Mouse (Mus musculus): ENCODE results near the gene Rbm14. TPM values are rescaled to one million over a fixed set of nuclear protein-coding genes. Genes with fewer than 3 reads are reported as not detected.
A peak's percentile ranks its signal among the peaks of the same experiment; 100 is the strongest.
"Not testable (repeated sequence)": the region's sequence is repeated elsewhere in the genome, so short reads cannot be mapped to it uniquely, and the experiment has no call there.

The Rbm14 gene
- total RNA-seq, 2 experiments from 2014 or later, result 52.7 to 57.0 TPM

DNA sequence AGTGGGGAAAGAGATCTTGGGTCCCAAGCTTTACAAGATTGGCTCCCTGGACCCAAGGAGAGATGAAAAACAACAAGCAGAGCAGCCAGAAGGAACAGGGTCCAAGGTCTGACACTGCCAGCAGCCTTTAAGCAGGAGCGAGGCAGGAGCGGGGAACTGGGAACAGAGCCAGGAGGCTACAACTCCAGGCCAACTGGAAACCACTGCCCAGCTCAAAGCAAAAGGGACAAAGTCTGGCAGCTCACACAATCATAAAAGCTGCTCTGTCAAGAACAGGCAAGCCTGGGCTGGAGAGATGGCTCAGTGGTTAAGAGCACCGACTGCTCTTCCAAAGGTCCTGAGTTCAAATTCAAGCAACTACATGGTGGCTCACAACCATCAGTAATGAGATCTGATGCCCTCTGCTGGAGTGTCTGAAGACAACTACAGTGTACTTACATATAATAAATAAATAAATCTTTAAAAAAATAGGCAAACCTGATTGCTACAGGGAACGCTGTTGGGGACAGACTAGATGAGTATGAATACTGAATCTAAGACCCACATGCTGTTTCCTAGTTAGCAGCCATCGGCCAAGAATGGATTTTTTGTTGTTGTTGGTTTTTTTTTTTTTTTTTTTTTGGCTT, 9.4 kb upstream of the Rbm14 start:
- intact Hi-C loops (cut with DNase I), result no loop called here
- peak; percentile 71 to 79 for DNase-seq (ENCODE audit: extremely low spot score in 1 of 2, low spot score in 2 of 2)

DNA sequence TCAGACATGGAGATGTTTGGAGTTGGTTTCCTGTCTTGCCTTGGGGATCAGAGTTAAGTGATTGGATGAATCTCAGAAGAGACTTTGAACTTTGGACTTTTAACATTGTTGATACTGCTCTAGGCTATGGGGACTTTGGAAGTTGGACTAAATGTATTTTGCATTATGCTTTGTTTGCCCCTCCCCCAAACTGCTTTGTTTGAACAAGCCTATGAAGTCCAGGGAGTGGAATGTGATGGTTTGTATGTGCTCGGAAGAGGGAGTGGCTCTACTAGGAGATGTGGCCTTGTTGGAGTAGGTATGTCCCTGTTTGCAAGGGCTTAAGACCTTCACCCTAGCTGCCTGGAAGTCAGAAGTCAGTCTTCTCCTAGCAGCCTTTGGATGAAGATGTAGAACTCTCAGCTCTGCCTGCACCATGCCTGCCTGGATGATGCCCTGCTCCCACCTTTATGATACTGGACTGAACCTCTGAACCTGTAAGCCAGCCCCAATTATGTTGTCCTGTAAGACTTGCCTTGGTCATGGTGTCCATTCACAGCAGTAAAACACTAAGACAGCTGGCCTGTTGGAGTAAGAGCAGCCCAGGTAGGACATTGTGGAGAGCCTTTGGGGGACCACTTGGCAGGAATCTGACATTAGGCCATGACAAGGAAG, 5.9 kb upstream of the Rbm14 start:
- no peak for DNase-seq (ENCODE audit: extremely low spot score in 1 of 2, low spot score in 2 of 2)
- intact Hi-C loops (cut with DNase I), result no loop called here

DNA sequence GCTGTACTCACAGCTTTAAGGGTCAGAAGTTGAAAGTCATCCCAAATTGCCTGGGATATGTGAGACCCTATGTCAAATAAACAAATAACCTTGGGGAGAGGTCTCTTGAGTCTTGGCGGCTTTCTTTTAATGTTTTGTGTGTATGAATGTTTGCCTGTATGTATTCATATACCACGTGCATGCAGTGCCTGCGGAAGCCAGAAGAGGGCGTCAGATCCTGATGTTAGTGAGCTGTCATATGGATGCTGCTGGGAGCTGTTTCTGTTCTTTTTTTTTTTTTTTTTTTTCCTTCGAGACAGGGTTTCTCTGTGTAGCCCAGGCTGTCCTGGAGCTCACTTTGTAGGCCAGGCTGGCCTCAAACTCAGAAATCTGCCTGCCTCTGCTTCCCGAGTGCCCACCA, 1.6 kb upstream of the Rbm14 start:
- intact Hi-C loops (cut with DNase I), result no loop called here
- DNase-seq (ENCODE audit: extremely low spot score in 1 of 2, low spot score in 2 of 2), result peak in 1 of 2 experiments; percentile 47

DNA sequence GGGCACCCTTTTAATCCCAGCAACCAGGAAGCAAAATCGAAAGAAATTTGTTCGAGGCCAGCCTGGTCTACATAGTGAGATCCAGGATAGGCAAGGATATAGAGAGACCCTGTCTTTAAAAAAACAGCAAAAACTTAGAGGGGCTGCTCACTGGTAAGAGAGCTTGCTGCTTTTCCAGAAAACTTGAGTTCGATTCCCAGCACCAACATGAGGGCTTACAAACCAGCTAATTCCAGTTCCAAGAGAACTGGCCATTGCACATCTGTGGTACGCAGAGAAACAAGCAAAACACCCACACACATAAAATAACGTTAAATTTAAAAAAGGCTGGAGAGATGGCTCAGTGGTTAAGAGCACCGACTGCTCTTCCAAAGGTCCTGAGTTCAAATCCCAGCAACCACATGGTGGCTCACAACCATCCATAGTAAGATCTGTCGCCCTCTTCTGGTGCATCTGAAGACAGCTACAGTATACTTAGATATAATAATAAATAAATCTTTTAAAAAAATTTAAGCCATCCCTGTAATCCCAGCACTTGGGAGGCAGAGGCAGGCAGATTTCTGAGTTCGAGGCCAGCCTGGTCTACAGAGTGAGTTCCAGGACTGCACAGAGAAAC, 1.0 kb upstream of the Rbm14 start:
- intact Hi-C loops (cut with DNase I); DNase-seq (ENCODE audit: extremely low spot score in 1 of 2, low spot score in 2 of 2): not testable (repeated sequence)

- intact Hi-C loops (cut with DNase I), result no loop called here
Measured at GRCm38 (mm10) chr19:4811909-4812242, 442 bp upstream of the Rbm14 start.

DNA sequence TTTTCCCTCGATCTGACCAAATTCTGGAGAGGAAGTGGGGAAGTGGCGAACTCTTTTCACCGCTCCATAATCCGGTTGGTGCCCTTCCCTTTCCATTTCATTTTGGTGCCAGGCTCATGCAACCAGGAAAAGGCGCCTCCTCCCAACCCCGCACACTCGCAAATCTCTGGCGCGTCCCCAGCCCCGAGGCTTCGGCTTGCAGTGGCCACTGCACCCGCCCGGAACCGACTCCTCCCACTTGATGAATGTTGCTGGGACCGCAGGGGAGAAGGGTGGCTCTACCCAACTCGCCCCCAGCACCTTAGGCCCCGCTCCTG, 730 bp downstream of the Rbm14 start:
- intact Hi-C loops (cut with DNase I), result no loop called here
- DNase-seq (ENCODE audit: extremely low spot score in 1 of 2, low spot score in 2 of 2), result no peak

More at GRCm38 (mm10) chr19:4811909-4812242, 442 bp upstream of the Rbm14 start:
- DNase-seq (ENCODE audit: extremely low spot score in 1 of 2, low spot score in 2 of 2), result no peak

DNA sequence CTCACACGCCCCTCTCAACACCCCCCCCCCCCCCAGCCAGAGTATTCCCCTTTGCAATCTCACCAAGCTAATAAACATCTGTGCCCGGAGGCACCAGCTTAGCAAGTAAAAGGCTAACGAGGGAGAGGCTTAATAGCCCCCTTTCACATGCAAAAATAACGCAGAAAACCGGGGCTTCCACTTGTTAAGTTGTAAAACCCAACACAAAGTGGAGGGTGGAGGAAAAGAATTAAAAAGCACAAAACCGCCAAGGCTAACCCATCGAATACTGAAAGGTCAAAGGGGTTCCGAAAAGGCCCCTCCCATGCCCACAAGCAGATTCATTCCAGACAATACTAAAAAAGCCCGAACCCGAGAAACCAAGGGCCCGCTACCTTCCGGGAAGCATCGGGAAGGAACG, 1.1 kb downstream of the Rbm14 start:
- intact Hi-C loops (cut with DNase I), result no loop called here
- DNase-seq (ENCODE audit: extremely low spot score in 1 of 2, low spot score in 2 of 2), result no peak

GRCm38 (mm10) chr19:4803283-4803682, 8.2 kb downstream of the Rbm14 start:
- intact Hi-C loops (cut with DNase I), result no loop called here
- peak in 1 of 2 experiments; percentile 24 for DNase-seq (ENCODE audit: extremely low spot score in 1 of 2, low spot score in 2 of 2)

GRCm38 (mm10) chr19:4802691-4803091, 8.7 kb downstream of the Rbm14 start:
- no peak for DNase-seq (ENCODE audit: extremely low spot score in 1 of 2, low spot score in 2 of 2)
- intact Hi-C loops (cut with DNase I), result no loop called here

- intact Hi-C loops (cut with DNase I), result no loop called here
- no peak for DNase-seq (ENCODE audit: extremely low spot score in 1 of 2, low spot score in 2 of 2)
Measured at GRCm38 (mm10) chr19:4799083-4799482, 12.4 kb downstream of the Rbm14 start.

DNA sequence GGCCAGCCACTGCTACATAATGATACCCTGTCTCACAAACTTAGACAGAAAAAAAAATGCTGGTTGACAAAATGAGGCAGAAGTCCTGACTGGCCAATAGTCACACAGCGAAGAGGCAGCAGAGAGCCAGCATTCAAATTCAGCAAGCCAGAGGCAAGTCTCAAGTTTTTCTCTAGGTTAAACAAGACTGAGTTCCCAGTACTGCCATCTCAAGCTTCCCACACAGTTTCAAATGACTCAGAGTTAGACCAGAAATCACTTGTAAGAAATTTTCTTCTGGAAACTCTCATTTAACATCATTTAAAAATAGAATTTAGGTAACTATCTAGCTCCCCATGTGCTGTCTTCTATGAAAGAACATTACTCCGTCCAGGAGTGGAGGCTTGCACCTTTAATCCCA, 13.6 kb downstream of the Rbm14 start:
- intact Hi-C loops (cut with DNase I), result no loop called here
- DNase-seq (ENCODE audit: extremely low spot score in 1 of 2, low spot score in 2 of 2), result no peak

DNA sequence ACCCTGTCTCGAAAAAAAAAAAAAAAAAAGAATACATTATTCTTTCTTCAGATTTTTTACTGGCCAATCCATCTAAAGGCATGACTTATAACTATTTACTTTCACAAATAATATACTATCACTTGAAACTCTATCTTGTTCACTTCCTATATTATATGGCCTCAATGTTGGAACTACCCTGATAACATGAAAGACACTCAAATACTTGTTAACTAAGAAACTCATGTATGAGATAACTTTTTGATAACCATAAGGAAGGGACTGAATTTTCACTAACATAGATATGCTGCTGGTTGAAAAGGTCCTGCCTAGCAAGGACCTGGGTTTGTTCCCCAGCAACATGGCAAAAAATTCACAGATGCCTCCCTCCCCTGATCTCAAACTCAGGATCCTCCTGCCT, 15.5 kb downstream of the Rbm14 start:
- no peak for DNase-seq (ENCODE audit: extremely low spot score in 1 of 2, low spot score in 2 of 2)
- intact Hi-C loops (cut with DNase I), result no loop called here

- DNase-seq (ENCODE audit: extremely low spot score in 1 of 2, low spot score in 2 of 2), result peak; percentile 97 to 99
- intact Hi-C loops (cut with DNase I), result no loop called here
Measured at GRCm38 (mm10) chr19:4793831-4794422, 17.5 kb downstream of the Rbm14 start, which contains the start of gene Rbm4. TSS of gene Rbm4 (minus strand) at chr19:4793901.

- intact Hi-C loops (cut with DNase I), result no loop called here
- no peak for DNase-seq (ENCODE audit: extremely low spot score in 1 of 2, low spot score in 2 of 2)
Measured at GRCm38 (mm10) chr19:4793281-4793830, 18.1 kb downstream of the Rbm14 start.

GRCm38 (mm10) chr19:4786313-4786712, 25.1 kb downstream of the Rbm14 start:
- no peak for DNase-seq (ENCODE audit: extremely low spot score in 1 of 2, low spot score in 2 of 2)
- intact Hi-C loops (cut with DNase I), result no loop called here

DNA sequence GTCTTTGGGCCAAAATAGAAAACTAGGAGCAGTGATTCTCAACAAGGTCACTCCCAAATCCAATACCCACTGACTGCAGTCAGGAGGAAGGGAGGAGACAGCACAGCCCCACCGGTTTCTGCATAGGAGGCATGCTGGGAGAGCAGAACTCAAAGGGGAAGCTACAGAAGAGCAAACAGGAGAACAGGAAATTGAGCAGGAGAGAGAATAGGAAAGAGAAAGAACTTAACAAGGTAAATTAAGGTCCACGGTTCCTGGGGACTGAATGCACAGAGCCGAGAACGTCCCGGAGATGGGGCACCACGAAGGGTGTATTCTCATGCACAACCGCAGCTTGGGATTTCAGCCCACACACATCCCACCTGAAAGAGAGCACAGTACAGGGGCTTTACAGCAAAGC, 26.2 kb downstream of the Rbm14 start:
- no peak for DNase-seq (ENCODE audit: extremely low spot score in 1 of 2, low spot score in 2 of 2)
- intact Hi-C loops (cut with DNase I), result no loop called here

DNA sequence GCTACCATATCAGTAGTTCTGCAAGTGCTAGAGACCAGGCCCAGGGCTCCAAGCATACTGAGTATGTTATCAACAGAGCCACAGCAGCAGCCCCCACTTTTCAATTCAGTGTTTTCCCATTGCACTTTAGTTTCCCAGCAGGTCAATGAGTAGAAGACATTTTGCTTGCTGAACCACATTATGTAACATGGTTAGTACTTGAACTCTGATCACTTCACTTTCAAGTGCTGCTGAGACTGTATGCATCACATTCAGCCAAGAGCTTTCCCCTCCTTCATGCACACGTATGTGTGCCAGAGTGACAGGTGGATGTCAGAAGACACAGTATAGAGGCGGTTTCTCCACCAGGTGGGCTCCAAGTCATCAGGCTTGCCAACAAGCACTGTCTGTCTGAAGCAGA, 28.5 kb downstream of the Rbm14 start:
- no peak for DNase-seq (ENCODE audit: extremely low spot score in 1 of 2, low spot score in 2 of 2)
- intact Hi-C loops (cut with DNase I), result no loop called here

- intact Hi-C loops (cut with DNase I), result no loop called here
- no peak for DNase-seq (ENCODE audit: extremely low spot score in 1 of 2, low spot score in 2 of 2)
Measured at GRCm38 (mm10) chr19:4772785-4773184, 38.6 kb downstream of the Rbm14 start.

DNA sequence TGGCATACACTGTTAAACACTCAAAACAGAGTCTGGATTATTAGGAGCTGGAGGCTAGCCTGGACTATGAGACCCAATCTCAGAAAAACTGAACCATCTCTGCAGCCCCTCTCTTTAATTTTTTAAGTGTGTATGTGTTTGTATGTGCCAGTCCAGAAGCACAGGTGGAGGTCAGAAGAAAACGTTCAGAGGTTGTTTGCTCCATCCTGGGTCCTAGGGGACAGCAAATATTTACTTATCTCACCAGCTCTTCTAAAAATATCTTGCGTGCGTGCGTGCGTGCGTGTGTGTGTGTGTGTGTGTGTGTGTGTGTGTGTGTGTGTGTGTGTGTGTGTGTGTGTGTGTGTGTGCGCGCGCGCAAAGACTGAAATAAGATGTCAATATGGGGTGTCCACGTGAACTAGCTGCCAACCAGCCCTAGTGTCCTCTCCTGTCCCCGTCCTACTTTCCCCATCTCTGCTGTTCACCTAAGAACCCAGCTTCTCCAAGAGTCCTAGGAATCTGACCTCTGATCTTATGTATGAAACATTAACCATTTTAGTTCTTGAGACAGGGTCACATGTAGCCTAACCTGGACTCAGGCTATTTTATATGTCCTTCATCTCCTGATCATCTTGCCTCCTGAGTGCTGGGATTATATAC, 43.8 kb downstream of the Rbm14 start:
- DNase-seq (ENCODE audit: extremely low spot score in 1 of 2, low spot score in 2 of 2), result no peak
- intact Hi-C loops (cut with DNase I), result no loop called here
